Mouse (Mus musculus) thymus, adult 18-20 months (tissue): ENCODE data around the gene Fermt3.
A peak's percentile ranks its signal among the peaks of the same experiment; 100 is the strongest.

Source experiments
- DNase-seq, 2 experiments: peaks; one replicate each; pipeline ENCODE4 v3.0.0; 2022; ENCODE audit warnings: mixed read lengths in 2 of 2

Fermt3 gene

DNA sequence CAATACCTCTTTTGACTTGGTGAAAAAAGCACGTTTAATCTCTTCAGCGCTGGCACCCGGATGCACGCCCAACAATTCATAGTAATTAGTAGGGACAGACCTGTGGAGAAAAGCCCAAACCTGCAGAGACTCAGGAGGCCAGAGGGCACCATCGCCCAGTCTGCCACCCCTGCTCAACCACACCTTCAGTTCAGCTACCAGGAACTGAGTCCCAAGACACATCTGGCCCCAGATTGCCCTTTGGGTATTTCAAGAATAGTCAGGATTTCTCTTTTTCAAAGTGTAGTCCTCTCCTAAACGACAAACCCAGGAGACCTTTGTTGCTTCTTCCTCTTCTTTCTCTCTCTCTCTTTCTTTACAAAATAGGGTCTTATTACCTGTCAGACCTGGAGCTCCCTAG lies 28.6 kb downstream of the Fermt3 start:
- no peak for DNase-seq

- DNase-seq: no peak
Measured at GRCm38 (mm10) chr19:6989251-6989650, 30.0 kb downstream of the Fermt3 start.

GRCm38 (mm10) chr19:6987904-6988285 lies 31.4 kb downstream of the Fermt3 start:
- no peak for DNase-seq

- DNase-seq: peak; percentile 67 to 68
Measured at GRCm38 (mm10) chr19:6987061-6987903, 32.0 kb downstream of the Fermt3 start, which contains the start of gene Vegfb. Vegfb (minus strand) TSS chr19:6987651.

DNA sequence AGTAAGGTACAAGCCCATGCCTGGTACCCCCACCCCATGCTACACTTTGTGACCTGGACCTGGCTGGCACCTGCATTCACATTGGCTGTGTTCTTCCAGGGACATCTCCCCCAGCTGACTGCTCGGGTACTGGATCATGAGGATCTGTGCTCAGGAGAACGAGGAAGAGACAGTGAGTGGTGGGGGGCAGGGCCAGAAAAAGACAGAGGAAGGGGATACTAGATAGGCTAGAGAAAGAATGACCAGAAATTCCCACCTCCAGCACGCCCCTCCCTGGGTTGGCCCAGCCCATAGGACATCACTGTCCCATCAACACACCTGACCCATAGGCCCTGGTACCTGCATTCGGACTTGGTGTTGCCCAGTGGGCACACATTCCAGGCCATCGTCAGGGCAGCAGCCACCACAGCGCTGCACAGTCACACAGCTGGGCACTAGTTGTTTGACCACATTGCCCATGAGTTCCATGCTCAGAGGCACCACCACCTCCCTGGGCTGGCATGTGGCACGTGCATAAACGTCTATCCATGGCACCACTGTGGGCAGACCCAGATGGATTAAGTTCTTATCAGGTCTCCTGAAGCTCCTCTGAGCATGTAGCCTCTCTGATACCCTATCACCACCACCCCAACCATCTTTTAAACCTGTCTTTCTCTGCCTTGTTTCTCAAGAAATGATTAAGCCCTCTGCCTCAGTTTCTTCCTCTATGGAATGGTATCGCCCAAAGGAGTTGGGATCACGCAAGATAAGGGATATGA lies 33.1 kb downstream of the Fermt3 start:
- no peak for DNase-seq

DNA sequence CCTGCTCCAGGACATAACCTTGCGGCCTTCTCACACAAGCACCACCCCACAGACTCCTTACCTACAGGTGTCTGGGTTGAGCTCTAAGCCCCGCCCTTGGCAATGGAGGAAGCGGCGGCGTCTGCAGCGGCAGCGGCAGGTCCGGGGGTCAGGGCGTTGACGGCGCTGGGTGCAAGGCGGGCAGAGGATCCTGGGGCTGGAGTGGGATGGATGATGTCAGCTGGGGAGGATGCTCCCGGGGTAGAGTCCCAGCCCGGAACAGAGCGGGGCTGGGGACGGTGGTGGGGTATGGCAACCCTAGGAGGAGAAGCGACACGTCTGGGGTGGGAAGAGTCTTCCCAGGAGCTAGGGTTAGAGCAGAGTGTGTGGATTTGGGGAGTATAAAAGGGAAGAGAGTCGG lies 34.0 kb downstream of the Fermt3 start:
- DNase-seq: no peak

DNA sequence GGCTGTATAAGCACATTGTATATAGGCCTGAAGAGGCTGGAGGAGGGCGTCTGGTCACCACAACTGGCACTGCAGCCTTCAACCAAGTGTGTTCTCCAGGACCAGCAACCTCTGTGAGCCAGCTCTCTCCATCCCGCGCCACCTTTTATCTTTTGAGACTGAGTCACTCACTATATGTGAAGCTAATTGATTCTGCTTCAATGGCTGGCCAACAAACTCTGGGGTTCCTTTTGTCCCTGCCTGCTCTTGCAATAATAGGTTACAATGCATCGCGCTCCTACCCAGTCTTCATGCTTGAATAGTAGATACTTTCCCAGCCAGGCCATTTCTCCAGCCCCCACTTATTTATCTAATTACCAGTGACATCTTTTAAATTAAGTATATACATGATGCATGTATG lies 35.6 kb downstream of the Fermt3 start:
- DNase-seq: no peak

DNA sequence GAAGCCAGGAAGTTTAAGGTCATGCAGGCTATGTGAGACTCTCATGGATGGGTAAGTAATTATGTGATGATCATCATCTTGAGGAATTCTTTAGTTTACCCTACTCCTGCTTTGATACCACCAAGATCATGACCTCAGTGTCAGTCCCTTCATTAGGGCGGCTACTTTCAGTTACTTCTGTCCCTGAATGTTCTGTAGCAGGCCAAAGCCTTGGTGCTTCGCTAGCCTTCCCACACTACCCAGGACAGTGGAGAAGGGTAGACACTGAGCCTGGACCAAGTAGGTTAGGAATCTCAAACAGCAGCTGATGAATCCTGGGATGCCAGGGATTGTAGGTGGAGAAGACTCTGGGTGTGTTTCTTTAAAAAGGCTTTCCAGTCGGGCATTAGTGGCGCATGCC lies 37.8 kb downstream of the Fermt3 start:
- DNase-seq: no peak

DNA sequence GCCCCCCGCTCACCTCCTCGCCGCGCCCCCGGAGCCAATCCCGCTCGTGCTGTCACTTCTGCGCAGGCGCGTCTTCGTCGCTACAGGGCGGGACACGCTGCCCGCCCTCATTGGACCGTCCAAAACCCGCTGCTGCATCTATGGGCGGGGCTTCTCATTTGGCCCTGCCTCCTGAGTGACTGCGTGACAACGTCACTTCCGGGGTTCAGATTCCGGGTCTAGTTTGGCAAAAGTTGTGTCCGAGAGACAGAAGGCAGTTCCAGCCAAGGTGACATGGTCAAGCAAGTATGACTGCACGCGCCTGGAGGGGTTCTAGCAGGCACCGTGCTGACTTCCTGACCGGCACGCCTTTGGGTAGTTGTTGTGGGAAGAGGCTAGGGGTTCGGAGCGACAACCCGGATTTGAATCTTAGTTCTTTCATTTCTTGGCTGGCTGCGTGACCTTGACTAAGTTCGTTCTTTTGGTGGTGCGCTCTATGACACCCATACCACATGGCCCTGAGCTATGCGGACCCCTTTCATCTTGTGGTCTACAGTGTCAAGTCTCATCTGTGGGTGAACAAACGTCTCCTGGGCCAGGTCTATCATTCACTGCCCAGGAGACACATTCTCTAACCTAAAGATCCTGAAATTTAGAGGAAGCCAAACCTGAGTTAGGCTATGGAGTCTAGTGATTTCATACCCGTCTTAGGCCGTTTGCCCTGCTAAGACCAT lies 38.7 kb downstream of the Fermt3 start, which contains the start of gene Fkbp2:
Fkbp2 (minus strand) TSS at position 121 of the 713 bp plus-strand sequence.
- peak; percentile 97 to 99 for DNase-seq

DNA sequence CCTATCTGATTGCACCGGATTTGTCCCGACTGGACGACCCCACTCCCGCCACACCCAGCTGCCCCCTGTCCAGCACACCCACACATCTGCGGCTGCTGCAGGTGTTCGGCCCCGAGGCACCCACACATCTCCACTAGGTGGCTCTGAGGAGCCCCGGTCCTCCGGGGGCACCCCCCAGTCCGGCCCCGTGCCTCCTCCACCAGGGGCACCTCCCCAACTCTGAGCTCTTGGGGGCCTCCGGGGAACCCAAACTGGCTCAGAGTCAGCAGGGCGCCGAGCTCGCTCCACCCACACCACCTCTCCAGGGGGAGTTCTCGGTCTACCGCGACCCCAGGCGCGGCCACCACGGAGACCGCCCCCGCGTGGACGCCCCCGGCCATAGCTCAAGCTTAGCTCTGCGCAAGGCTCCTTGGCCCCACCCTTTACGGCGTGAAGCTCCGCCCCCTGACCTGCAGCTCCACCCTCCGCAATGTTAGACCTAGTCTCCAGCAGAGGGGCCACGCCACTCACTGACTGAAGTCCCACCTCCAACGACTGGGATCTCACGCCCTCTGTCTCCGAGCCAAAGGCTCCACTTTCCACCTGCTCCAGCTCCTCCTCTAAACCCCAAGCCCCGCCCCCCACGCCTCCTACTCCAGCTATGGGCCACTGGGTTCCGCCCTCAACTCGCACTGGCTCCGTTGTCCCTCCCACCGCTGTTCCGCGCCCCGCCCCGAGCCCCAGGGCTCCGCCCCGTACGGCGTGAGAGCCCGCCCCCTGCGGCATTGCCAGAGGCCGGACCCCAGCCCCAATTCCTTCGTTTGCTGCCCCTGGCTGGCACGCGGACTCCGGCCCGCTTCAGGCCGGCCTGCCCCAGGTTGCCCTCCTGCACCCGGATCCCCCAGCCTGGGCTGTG lies 39.5 kb downstream of the Fermt3 start:
- peak; percentile 99 for DNase-seq

- peak; percentile 49 to 70 for DNase-seq
Measured at GRCm38 (mm10) chr19:6979001-6979479, 40.2 kb downstream of the Fermt3 start.

- no peak for DNase-seq
Measured at GRCm38 (mm10) chr19:6978639-6978974, 40.7 kb downstream of the Fermt3 start.

GRCm38 (mm10) chr19:6977759-6978638 lies 41.3 kb downstream of the Fermt3 start:
- DNase-seq: no peak

DNA sequence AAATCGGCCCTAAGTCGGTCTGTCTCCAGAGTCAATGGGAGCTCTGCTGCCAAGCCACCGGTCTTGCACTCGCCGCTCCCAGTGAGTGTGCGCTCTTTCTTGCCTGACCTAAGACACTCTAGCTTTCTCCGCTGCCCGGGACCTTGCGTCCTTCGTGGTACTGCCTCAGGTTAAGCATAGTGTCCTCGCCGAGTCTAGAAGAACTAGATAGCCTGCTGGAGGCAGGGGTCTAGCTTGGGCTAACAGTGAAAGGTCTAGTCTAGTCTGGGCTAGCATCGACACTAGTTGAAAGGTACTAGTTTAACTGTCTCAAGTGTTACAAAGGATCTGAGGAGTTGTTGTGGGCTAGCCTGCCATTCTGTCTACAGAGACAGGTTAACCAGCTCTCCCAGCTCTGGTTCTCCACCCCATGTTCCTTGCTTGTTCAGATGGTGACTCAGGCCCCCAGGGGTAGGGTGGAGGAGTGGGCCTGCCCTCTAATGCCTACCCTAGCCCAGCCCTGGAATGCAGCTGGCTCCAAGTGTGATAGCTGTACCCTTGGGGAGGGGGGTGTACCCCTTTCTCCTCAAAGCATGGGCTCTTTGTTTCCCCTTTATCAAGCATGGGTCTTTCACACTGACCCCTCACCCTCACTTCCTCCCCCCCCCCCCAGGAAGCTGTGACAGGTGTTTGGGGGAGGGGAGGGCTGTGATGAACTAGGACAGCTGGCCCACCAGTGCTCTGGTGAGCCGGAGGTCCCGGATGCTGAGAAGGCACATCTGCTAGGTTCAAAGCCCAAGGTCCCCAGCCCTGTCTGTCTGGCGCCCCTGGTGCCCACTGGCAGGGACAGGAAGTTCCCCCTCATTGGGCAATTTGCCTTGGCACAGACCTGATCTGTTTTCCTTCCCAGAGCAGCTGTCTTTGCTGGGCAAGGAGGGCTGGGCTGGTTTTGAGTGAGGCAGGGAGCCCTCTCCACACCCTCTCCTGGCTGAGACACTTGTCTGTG lies 43.4 kb downstream of the Fermt3 start, which contains the start of gene Plcb3:
Plcb3 (minus strand) TSS at position 934 of the 985 bp plus-strand sequence.
- peak; percentile 85 to 93 for DNase-seq

DNA sequence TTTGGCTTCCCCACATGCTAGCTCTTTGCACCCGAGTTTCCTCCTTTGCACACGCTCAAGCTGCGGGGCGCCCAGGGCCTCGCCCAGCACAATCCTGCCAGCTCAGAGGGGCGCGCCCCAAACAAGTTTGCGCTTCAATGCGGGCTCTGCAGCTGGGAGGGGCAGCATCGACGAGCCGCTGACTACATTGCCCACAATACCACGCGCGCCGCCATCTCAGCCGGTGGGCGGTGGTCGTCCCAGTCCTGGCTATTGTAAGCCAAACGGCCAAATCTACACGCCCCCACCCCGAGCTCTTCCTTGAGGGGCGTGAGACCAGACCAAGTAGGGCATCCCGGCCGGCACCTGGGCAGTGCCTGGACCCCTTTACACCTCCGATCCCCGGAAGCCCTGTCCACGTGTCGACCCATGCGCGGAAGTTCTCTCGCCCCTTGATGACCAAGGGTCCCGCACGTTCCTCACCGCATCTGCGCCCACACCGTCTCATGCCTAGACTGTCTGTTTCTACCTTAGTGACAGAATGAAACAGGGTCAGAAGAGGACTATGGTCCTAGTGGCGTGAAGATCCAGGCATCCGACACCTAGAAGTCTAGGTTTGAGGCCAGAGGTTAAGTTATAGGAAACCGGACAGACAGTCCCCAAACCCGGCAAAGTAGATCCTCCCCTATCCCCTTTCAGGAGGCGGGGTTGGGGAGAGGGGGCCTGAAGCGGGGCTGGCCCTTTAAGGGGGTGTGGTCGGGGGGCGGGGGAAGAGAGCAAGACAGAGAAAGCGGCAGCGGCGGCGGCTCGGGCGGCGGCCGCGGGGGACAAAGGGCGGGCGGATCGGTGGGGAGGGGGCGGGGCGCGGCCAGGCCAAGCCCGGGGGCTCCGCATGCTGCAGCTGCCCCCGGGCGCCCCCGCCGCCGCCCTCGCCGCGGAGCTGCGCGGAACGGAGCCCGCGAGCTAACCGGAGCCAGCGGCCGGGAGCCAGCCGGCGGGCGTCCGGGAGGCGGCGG lies 44.8 kb downstream of the Fermt3 start, which contains the start of gene Ppp1r14b:
Ppp1r14b (plus strand) TSS at position 758 of the 995 bp plus-strand sequence.
- peak; percentile 78 to 83 for DNase-seq

GRCm38 (mm10) chr19:6973581-6974190 lies 45.6 kb downstream of the Fermt3 start:
- no peak for DNase-seq

DNA sequence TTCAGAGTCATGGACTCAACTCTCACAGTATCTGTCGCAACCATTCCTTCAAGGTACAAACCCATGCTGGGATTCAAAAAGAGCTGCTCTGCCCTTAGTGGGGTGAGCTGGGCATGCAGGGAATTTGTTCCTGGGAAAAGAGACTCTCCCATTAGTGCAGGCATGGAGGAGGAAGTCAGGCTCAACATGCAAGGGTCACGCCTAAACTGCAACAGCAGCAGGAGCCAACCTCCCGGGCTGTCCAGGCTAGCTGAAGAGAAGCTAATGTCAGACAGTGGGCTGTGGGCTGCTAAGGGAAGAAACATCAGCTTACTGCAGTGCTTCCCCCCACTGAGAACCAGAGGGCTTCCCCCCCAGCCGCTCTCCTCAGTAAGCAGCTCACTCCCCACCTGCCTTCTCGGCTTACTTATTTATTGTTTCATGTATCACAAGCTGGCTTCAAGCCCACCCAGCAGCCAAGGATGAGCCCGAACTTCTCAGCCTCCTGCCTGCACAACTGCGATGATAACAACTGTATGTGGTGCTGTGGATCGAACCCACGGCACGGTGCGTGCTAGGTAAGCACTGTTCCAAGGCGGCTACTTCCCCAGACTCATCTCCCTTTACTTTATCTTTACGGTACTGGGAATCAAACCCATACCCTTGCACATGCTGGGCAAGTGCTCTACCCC lies 46.9 kb downstream of the Fermt3 start:
- DNase-seq: no peak
